Mouse (Mus musculus): ENCODE data around the gene Saxo1. TPM values are rescaled to one million over a fixed set of nuclear protein-coding genes. Genes with fewer than 3 reads are reported as not detected.
A peak's percentile ranks its signal among the peaks of the same experiment; 100 is the strongest.

Gene Saxo1
- polyA plus RNA-seq, 1 experiment from 2014 or later: not detected

DNA sequence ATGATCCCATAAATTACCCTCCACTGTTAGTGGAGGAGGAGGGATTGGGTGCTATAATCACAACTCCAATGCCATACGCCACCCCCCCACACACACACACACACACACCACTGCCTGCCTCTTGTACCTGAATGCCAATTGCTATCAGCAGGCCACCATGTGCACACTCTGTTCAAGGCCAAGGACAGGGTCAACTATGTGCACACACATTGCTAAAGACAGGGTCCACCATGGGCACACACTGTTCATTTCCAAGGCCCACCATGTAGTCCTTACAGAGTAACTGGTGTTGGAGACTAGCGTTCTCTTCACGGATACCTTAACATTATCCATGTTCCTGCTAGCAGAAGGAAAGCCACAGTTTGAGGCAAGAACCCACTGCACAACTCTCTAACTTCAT, 2.9 kb upstream of the Saxo1 start:
- WGBS: 94% methylated on average over 3 of the region's 3 CpGs
- H3K4me1 ChIP-seq (ENCODE audit: control insufficient read depth, insufficient read depth, low read length): no peaks in the 10 kb centered on the region
- no peak overlapping the region for H3K27ac ChIP-seq (ENCODE audit: low read depth, low read length)
- H3K4me2 ChIP-seq (ENCODE audit: low read length): no peak overlapping the region
- no peaks in the 10 kb centered on the region for H3K9me3 ChIP-seq (replicated peaks; ENCODE audit: control insufficient read depth, low read length)
- H3K9ac ChIP-seq (ENCODE audit: low read length): no peak overlapping the region
- no peak for ATAC-seq
- no peaks in the 10 kb centered on the region for H3K36me3 ChIP-seq (ENCODE audit: control insufficient read depth, insufficient read depth, low read length)
- no peak overlapping the region for H3K4me3 ChIP-seq (ENCODE audit: low read depth, low read length)
- H3K27me3 ChIP-seq (replicated peaks; ENCODE audit: control insufficient read depth, insufficient read depth, low read length): no peaks in the 10 kb centered on the region
- DNase-seq (ENCODE audit: low spot score): no peak

DNA sequence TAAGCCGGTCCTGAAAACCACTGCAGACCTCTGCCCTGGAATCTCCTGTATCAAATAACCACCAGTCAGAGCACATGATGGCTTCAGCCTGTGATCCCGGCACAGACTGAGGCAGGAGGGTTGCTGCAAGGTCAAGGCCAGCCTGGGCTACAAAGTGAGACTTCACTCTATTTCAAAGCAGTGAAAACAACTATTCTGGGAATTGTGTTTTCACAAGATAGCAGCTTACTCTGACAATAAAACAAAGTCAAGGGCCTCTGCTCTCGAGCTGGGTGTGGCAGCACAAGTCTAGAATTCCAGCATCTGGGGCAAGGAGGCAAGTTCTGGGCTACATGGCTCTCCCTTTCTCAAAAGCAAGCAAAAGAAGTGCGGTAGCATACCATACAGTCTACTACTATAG, 878 bp upstream of the Saxo1 start:
- DNase-seq (ENCODE audit: low spot score) (no peak), ATAC-seq (no peak)
- no peaks in the 10 kb centered on the region for H3K36me3 ChIP-seq (ENCODE audit: control insufficient read depth, insufficient read depth, low read length)
- H3K9ac ChIP-seq (ENCODE audit: low read length): no peak overlapping the region
- no peak overlapping the region for H3K4me3 ChIP-seq (ENCODE audit: low read depth, low read length)
- H3K27me3 ChIP-seq (replicated peaks; ENCODE audit: control insufficient read depth, insufficient read depth, low read length): no peaks in the 10 kb centered on the region
- H3K27ac ChIP-seq (ENCODE audit: low read depth, low read length): no peak overlapping the region
- no peaks in the 10 kb centered on the region for H3K4me1 ChIP-seq (ENCODE audit: control insufficient read depth, insufficient read depth, low read length)
- H3K9me3 ChIP-seq (replicated peaks; ENCODE audit: control insufficient read depth, low read length): no peaks in the 10 kb centered on the region
- WGBS: 82% methylated on average over 4 of the region's 4 CpGs
- H3K4me2 ChIP-seq (ENCODE audit: low read length): no peak overlapping the region

DNA sequence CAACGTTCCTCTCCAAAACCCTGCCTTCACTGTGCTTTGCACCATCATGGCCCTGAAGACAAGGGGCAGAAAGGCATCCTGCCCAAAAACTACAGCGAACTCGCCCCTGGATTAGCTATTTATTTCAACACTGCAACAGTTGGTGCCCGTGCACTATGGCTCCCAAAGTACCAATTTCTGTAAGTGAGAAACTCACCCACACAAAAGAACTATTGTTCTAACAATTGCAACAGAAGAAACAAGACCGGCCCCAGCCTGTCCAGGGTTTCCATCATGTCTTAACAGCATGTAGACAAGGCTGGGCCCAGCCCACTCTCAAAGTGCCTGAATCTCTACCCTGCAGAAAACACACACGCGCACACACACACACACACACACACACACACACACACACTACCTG, 757 bp downstream of the Saxo1 start:
- no peaks in the 10 kb centered on the region for H3K36me3 ChIP-seq (ENCODE audit: control insufficient read depth, insufficient read depth, low read length)
- WGBS: 63% methylated on average over 7 of the region's 7 CpGs
- no peak for ATAC-seq

DNA sequence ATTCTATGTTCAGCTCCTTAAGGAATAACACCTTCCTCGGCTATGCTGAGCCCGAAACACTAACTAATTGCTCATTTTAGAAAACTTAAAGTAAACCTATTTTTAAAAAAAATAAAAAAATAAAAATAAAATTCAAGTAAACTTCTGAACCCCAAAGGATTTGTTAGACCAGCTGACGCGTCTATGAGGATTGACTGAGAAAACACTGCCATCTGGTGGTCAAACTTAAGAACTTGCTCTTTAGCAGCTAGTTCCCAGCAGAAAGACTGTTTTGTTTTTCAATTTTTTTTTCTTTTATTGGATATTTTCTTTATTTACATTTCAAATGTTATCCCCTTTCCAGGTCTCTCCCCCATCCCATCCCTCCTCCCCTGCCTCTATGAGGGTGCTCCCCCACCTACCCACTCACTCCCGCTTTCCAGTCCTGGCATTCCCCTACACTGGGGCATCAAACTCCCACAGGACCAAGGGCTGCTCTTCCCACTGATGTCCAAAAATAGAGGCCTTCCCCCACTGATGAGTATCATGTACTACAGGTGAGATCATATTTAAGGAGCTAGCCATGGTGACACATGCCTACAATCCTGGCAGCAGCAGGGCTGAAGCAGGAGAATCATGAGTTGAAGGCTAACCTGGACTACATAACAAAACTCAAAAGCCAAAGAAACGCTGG, 3.0 kb downstream of the Saxo1 start:
- H3K27ac ChIP-seq (ENCODE audit: low read depth, low read length): no peak overlapping the region
- WGBS: 22% methylated on average over 6 of the region's 6 CpGs
- H3K4me3 ChIP-seq (ENCODE audit: low read depth, low read length): no peak overlapping the region
- no peak overlapping the region for H3K4me2 ChIP-seq (ENCODE audit: low read length)
- ATAC-seq (peak; percentile 72), DNase-seq (ENCODE audit: low spot score) (peak; percentile 85)
- H3K9ac ChIP-seq (ENCODE audit: low read length): no peak overlapping the region
- no peaks in the 10 kb centered on the region for H3K4me1 ChIP-seq (ENCODE audit: control insufficient read depth, insufficient read depth, low read length)
- no peaks in the 10 kb centered on the region for H3K27me3 ChIP-seq (replicated peaks; ENCODE audit: control insufficient read depth, insufficient read depth, low read length)
- no peaks in the 10 kb centered on the region for H3K36me3 ChIP-seq (ENCODE audit: control insufficient read depth, insufficient read depth, low read length)
- no peaks in the 10 kb centered on the region for H3K9me3 ChIP-seq (replicated peaks; ENCODE audit: control insufficient read depth, low read length)

More for the DNA sequence above, 757 bp downstream of the Saxo1 start:
- Histone ChIP-seq H3K9me3 (replicated peaks; ENCODE audit: control insufficient read depth, low read length) (no peaks in the 10 kb centered on the region), H3K4me2 (ENCODE audit: low read length) (no peak overlapping the region), H3K9ac (ENCODE audit: low read length) (no peak overlapping the region), H3K27me3 (replicated peaks; ENCODE audit: control insufficient read depth, insufficient read depth, low read length) (no peaks in the 10 kb centered on the region), H3K27ac (ENCODE audit: low read depth, low read length) (no peak overlapping the region), H3K4me1 (ENCODE audit: control insufficient read depth, insufficient read depth, low read length) (no peaks in the 10 kb centered on the region), H3K4me3 (ENCODE audit: low read depth, low read length) (no peak overlapping the region)
- DNase-seq (ENCODE audit: low spot score): no peak

DNA sequence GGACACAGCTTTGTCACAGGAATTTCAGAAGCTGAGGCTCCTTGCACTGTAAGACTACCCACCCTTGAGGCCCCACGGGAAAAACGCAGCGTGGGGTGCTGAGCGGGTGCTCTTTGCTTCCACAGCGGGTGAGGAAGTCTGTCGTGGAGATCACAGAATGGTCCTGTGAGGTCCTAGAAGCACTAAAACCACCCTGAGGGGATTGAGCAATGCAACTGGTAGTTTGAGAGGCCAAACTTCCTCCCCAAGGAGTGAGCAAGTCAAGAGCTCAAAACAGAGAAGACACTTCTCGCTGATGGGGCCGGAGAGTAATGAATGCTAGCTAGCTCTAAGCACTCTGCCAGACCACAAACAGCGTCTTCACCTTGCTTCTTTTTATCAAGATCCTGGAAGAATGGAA, 9.8 kb downstream of the Saxo1 start:
- WGBS: 87% methylated on average over 9 of the region's 9 CpGs

DNA sequence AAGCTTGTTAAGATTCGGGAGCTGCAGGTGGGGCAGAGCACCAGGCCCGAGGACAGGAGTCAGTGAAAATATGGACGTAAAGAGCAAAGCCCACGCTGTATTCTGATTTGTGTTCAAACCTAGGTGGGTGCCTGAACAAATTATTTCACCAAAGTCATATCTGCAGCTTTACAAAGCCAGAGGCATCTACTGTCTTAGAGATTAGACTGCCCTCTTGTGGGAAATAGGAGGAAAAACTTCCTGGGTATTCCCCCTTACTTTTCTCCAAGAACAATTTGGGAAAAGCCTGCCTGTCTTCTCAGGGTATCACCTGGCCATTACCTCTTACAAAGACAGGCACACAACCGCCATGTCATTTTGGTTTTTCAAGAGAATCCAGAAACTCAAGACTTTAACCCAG, 12.5 kb downstream of the Saxo1 start:
- no peaks in the 10 kb centered on the region for H3K9me3 ChIP-seq (replicated peaks; ENCODE audit: control insufficient read depth, low read length)
- H3K27ac ChIP-seq (ENCODE audit: low read depth, low read length): no peak overlapping the region
- no peak overlapping the region for H3K9ac ChIP-seq (ENCODE audit: low read length)
- WGBS: 58% methylated on average over 5 of the region's 5 CpGs
- no peaks in the 10 kb centered on the region for H3K4me1 ChIP-seq (ENCODE audit: control insufficient read depth, insufficient read depth, low read length)
- no peak overlapping the region for H3K4me3 ChIP-seq (ENCODE audit: low read depth, low read length)
- no peaks in the 10 kb centered on the region for H3K27me3 ChIP-seq (replicated peaks; ENCODE audit: control insufficient read depth, insufficient read depth, low read length)
- DNase-seq (ENCODE audit: low spot score) (peak; percentile 72), ATAC-seq (peak; percentile 23; the same call in 1 of the 2 replicates)
- H3K4me2 ChIP-seq (ENCODE audit: low read length): no peak overlapping the region
- H3K36me3 ChIP-seq (ENCODE audit: control insufficient read depth, insufficient read depth, low read length): no peaks in the 10 kb centered on the region

More for the DNA sequence above, 9.8 kb downstream of the Saxo1 start:
- H3K27me3 ChIP-seq (replicated peaks; ENCODE audit: control insufficient read depth, insufficient read depth, low read length): no peaks in the 10 kb centered on the region
- H3K4me2 ChIP-seq (ENCODE audit: low read length): no peak overlapping the region
- H3K27ac ChIP-seq (ENCODE audit: low read depth, low read length): no peak overlapping the region
- no peak overlapping the region for H3K4me3 ChIP-seq (ENCODE audit: low read depth, low read length)
- H3K9me3 ChIP-seq (replicated peaks; ENCODE audit: control insufficient read depth, low read length): no peaks in the 10 kb centered on the region
- H3K36me3 ChIP-seq (ENCODE audit: control insufficient read depth, insufficient read depth, low read length): no peaks in the 10 kb centered on the region
- no peak overlapping the region for H3K9ac ChIP-seq (ENCODE audit: low read length)
- no peaks in the 10 kb centered on the region for H3K4me1 ChIP-seq (ENCODE audit: control insufficient read depth, insufficient read depth, low read length)
- ATAC-seq (no peak), DNase-seq (ENCODE audit: low spot score) (no peak)

DNA sequence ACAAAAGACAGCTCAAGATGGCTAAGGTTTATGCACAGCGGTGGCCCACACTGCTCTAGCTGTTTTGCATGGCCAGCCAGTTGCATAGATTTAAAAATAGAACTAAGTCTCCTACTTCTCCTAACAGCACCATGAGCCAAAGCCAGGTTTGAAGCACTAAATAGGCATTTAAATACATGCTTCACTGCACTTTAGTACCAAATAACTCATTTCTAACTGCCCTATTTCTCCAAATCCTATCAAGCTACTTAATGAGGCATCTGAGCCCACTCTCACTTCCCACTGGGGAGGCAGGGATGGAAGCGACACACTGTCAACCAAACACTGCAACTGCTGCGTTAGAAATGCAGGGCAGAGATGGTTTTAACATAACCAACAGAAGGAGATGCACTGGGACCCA, 14.1 kb downstream of the Saxo1 start:
- H3K36me3 ChIP-seq (ENCODE audit: control insufficient read depth, insufficient read depth, low read length): no peaks in the 10 kb centered on the region
- H3K27ac ChIP-seq (ENCODE audit: low read depth, low read length): no peak overlapping the region
- ATAC-seq: peak; percentile 29; the same call in 1 of the 2 replicates
- H3K27me3 ChIP-seq (replicated peaks; ENCODE audit: control insufficient read depth, insufficient read depth, low read length): no peaks in the 10 kb centered on the region
- DNase-seq (ENCODE audit: low spot score): peak; percentile 22
- no peak overlapping the region for H3K4me3 ChIP-seq (ENCODE audit: low read depth, low read length)
- no peaks in the 10 kb centered on the region for H3K9me3 ChIP-seq (replicated peaks; ENCODE audit: control insufficient read depth, low read length)
- H3K4me1 ChIP-seq (ENCODE audit: control insufficient read depth, insufficient read depth, low read length): no peaks in the 10 kb centered on the region
- WGBS: 34% methylated on average over 3 of the region's 3 CpGs
- no peak overlapping the region for H3K4me2 ChIP-seq (ENCODE audit: low read length)
- no peak overlapping the region for H3K9ac ChIP-seq (ENCODE audit: low read length)

DNA sequence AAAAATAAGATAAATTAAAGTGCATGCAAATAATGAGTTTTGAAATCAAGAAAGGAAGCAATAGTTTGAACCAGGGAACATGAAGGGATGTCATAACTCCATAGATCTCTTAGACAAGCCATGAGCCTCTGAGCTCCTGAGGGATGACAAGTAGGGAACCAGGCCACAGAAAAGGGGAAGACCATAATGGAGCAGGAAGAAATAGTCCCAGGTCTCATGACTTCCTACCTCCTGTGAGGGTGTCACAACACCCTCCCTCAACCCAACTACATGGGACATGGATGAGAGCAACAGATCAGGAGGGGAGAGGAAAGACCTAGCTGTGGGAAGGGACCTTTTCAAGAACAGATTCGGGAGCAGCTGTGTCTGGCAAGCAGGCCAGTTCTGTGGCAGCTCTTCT, 16.6 kb downstream of the Saxo1 start:
- Histone ChIP-seq H3K4me2 (ENCODE audit: low read length) (no peak overlapping the region), H3K27me3 (replicated peaks; ENCODE audit: control insufficient read depth, insufficient read depth, low read length) (no peaks in the 10 kb centered on the region), H3K36me3 (ENCODE audit: control insufficient read depth, insufficient read depth, low read length) (no peaks in the 10 kb centered on the region), H3K4me1 (ENCODE audit: control insufficient read depth, insufficient read depth, low read length) (no peaks in the 10 kb centered on the region), H3K27ac (ENCODE audit: low read depth, low read length) (no peak overlapping the region), H3K9ac (ENCODE audit: low read length) (no peak overlapping the region), H3K9me3 (replicated peaks; ENCODE audit: control insufficient read depth, low read length) (no peaks in the 10 kb centered on the region), H3K4me3 (ENCODE audit: low read depth, low read length) (no peak overlapping the region)
- DNase-seq (ENCODE audit: low spot score) (no peak), ATAC-seq (no peak)
- 65% methylated on average over 1 of the region's 1 CpGs for WGBS

DNA sequence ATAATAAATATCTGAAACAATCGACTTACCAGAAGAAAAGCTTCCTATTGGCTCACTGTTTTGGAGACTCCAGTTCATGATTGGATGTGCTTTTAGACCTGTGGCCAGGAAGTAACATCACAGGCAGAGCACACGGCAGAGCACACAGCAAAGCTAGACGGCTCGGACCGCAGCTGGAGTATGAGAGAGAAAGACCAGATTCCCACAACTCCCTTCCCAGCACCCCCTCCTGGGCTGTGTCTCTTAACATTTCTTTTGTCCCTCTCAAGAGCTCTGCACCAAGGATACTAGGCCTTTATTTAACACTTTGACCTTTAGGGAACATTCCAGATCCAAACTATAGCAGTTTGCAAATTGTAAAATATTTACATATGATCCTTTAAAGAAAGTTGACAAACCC, 19.2 kb downstream of the Saxo1 start:
- H3K27ac ChIP-seq (ENCODE audit: low read depth, low read length): no peak overlapping the region
- WGBS: 94% methylated on average over 5 of the region's 5 CpGs
- H3K4me2 ChIP-seq (ENCODE audit: low read length): no peak overlapping the region
- H3K36me3 ChIP-seq (ENCODE audit: control insufficient read depth, insufficient read depth, low read length): no peaks in the 10 kb centered on the region
- no peak overlapping the region for H3K9ac ChIP-seq (ENCODE audit: low read length)
- DNase-seq (ENCODE audit: low spot score) (no peak), ATAC-seq (no peak)
- H3K4me3 ChIP-seq (ENCODE audit: low read depth, low read length): no peak overlapping the region
- H3K9me3 ChIP-seq (replicated peaks; ENCODE audit: control insufficient read depth, low read length): no peaks in the 10 kb centered on the region
- no peaks in the 10 kb centered on the region for H3K27me3 ChIP-seq (replicated peaks; ENCODE audit: control insufficient read depth, insufficient read depth, low read length)
- H3K4me1 ChIP-seq (ENCODE audit: control insufficient read depth, insufficient read depth, low read length): no peaks in the 10 kb centered on the region

Measured in forebrain, embryonic 14.5 days (tissue).